Mouse (Mus musculus): ENCODE results near the gene Tmem177. TPM values are rescaled to one million over a fixed set of nuclear protein-coding genes. Genes with fewer than 3 reads are reported as not detected.

Tmem177 gene
- polyA plus RNA-seq, 1 experiment from 2014 or later: 8.3 TPM

DNA sequence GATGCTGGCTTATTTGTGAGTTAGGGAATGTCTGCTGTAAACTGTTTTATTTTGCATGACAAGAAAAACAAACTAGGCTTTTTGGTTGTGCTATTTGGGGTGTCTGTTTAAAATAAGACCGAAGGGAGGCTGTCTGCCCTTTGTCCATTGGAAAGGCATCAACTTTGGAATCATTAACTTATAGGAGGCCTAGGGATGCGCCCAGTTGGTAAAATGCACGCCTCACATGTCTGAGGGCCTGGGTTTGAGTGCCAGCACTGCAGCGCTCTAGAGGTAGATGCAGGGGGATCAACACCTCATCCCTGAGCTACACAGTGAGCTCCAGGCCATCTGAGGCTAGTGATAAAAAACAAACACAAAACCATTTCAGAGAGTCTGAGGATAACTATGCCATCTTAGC lies 35.5 kb downstream of the Tmem177 start:
- H3K4me3 ChIP-seq (ENCODE audit: low read depth, low read length): no peak overlapping the region
- no peaks in the 10 kb centered on the region for H3K27me3 ChIP-seq (replicated peaks; ENCODE audit: control insufficient read depth, insufficient read depth, low read length)
- H3K36me3 ChIP-seq (ENCODE audit: control insufficient read depth, insufficient read depth, low read length): no peaks in the 10 kb centered on the region
- no peak for ATAC-seq (replicated peaks; ENCODE audit: low FRiP score, low TSS enrichment, low read depth)
- no peak overlapping the region for H3K27ac ChIP-seq (ENCODE audit: low read depth)
- DNase-seq (ENCODE audit: low spot score): no peak
- no peaks in the 10 kb centered on the region for H3K4me1 ChIP-seq (replicated peaks; ENCODE audit: control insufficient read depth, insufficient read depth, low read length)
- WGBS: 81% methylated on average over 4 of the region's 4 CpGs
- no peak overlapping the region for H3K4me2 ChIP-seq (ENCODE audit: low read length)
- no peaks in the 10 kb centered on the region for H3K9me3 ChIP-seq (ENCODE audit: control insufficient read depth, low read length)
- H3K9ac ChIP-seq (ENCODE audit: low read length): no peak overlapping the region

DNA sequence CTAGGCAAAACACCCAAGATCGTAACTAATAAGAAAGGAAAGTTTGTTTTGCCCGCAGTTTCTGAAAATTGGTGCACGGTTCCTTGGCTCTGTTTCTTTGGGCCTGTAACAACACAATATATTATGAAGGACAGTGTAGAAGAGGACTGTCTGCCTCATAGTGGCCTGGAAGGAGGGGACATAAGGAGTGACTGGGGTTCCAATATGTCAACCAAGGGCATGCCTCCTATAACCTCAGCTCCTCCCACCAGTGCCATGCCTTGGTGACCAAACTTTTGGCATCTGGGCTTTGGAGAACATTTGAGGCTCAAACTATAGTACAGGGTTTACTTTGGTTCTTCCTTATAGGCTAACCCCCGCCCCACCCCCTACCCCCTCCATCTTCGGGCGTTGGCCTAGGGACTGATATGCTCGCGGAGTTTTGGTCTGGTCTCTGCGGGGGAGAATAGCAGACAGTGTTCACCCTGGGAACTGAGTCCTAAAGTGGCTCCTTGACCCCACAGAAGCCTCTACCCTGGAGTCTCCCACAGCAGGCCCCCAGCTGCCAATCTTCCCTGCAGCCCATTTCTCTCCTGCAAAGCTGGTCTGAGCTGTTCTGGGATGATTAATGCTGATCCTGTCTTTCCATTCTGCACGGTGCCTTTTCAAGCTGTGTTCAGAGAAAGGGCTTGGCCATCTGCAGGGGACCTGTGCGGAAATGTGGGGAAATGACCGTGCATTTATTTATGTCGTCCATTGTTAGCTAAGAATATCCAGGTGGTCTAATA lies 44.4 kb downstream of the Tmem177 start:
- Histone ChIP-seq H3K9me3 (ENCODE audit: control insufficient read depth, low read length) (no peaks in the 10 kb centered on the region), H3K27ac (ENCODE audit: low read depth) (no peak overlapping the region), H3K4me1 (replicated peaks; ENCODE audit: control insufficient read depth, insufficient read depth, low read length) (no peaks in the 10 kb centered on the region), H3K9ac (ENCODE audit: low read length) (no peak overlapping the region), H3K27me3 (replicated peaks; ENCODE audit: control insufficient read depth, insufficient read depth, low read length) (no peaks in the 10 kb centered on the region), H3K4me3 (ENCODE audit: low read depth, low read length) (no peak overlapping the region), H3K36me3 (ENCODE audit: control insufficient read depth, insufficient read depth, low read length) (no peaks in the 10 kb centered on the region), H3K4me2 (ENCODE audit: low read length) (no peak overlapping the region)
- WGBS: 73% methylated on average over 13 of the region's 13 CpGs
- no peak for ATAC-seq (replicated peaks; ENCODE audit: low FRiP score, low TSS enrichment, low read depth)
- DNase-seq (ENCODE audit: low spot score): no peak

DNA sequence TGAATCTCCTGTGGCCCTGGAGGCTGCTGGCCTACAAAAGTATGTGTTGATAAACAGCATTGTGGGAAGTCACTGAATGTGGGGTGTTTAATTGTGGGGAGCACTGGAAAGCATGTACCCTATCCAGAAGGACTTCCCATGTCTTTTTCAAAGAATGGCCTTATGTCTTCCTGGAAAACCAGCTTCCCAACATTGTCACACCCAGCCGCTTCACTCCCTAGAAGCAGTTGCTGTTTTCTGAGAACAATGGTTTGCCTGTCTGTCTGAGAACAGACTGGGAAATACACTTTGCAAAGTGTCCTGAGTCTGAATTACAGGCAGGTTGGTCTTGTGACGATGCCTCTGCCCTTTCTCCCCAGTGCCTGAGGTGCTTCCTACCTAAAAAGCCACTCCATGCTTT lies 45.7 kb downstream of the Tmem177 start:
- Histone ChIP-seq H3K9me3 (ENCODE audit: control insufficient read depth, low read length) (no peaks in the 10 kb centered on the region), H3K4me3 (ENCODE audit: low read depth, low read length) (no peak overlapping the region), H3K36me3 (ENCODE audit: control insufficient read depth, insufficient read depth, low read length) (no peaks in the 10 kb centered on the region), H3K4me1 (replicated peaks; ENCODE audit: control insufficient read depth, insufficient read depth, low read length) (no peaks in the 10 kb centered on the region), H3K9ac (ENCODE audit: low read length) (no peak overlapping the region), H3K27me3 (replicated peaks; ENCODE audit: control insufficient read depth, insufficient read depth, low read length) (no peaks in the 10 kb centered on the region), H3K27ac (ENCODE audit: low read depth) (no peak overlapping the region), H3K4me2 (ENCODE audit: low read length) (no peak overlapping the region)
- ATAC-seq (replicated peaks; ENCODE audit: low FRiP score, low TSS enrichment, low read depth) (no peak), DNase-seq (ENCODE audit: low spot score) (no peak)
- WGBS: 68% methylated on average over 2 of the region's 2 CpGs

DNA sequence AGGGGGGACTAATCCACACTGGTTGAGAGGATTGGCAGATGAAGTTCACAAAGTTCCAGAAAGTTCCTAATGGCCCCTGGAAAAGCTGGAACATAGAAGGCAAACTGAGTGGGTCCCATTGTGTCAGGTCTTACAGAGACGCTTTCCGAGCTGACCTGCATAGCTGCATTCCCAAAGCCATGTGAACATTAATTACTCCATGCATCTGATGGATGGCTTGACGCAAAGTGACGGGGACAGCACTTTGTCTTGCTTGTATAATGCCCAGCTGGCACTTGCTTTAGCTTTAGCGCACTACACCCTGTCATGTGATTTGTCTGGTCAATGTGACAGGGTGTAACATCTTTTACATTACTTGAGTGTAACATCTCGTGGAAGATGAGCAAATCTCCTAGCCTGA lies 47.7 kb downstream of the Tmem177 start:
- H3K27ac ChIP-seq (ENCODE audit: low read depth): no peak overlapping the region
- DNase-seq (ENCODE audit: low spot score) (no peak), ATAC-seq (replicated peaks; ENCODE audit: low FRiP score, low TSS enrichment, low read depth) (no peak)
- H3K27me3 ChIP-seq (replicated peaks; ENCODE audit: control insufficient read depth, insufficient read depth, low read length): no peaks in the 10 kb centered on the region
- H3K9ac ChIP-seq (ENCODE audit: low read length): no peak overlapping the region
- H3K36me3 ChIP-seq (ENCODE audit: control insufficient read depth, insufficient read depth, low read length): no peaks in the 10 kb centered on the region
- no peak overlapping the region for H3K4me3 ChIP-seq (ENCODE audit: low read depth, low read length)
- no peaks in the 10 kb centered on the region for H3K9me3 ChIP-seq (ENCODE audit: control insufficient read depth, low read length)
- H3K4me1 ChIP-seq (replicated peaks; ENCODE audit: control insufficient read depth, insufficient read depth, low read length): no peaks in the 10 kb centered on the region
- no peak overlapping the region for H3K4me2 ChIP-seq (ENCODE audit: low read length)
- 76% methylated on average over 6 of the region's 6 CpGs for WGBS

DNA sequence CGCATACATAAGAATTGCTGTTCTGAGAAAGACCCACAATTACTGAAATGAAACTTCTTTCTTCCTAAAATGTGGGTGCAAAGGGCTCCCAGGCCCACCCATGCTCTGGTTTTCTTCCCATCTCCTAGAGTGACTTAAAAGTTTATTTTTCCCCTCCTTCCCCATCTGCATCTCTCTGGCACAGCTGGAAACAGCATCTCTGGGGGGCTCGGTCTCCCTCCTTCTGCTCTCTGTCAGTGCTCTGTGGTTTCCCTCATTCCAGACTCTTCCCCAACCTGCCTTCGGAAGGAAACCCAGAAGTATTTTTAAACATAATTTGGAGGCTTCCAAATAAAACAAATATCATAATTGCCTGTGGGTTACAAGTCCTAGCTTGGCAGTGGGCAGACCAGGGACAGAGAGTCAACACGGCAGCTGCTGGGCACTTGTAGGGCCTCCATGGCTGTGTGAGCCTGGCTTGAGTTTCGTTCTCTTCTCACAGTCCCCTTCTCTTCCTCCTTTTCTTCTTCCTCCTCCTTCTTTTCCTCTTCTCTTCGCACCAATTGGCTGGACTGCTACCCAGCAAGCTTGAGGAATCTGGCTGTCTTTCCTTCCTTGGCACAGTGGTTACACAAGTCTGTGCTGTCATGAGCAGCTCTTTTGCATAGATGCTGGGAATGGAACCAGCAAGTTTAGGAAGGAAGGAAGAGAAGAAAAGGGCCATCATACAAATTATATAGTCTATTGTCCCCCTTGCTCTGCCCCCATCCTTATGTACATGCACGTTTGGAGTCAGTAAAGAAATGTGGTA lies 49.3 kb downstream of the Tmem177 start:
- DNase-seq (ENCODE audit: low spot score) (no peak), ATAC-seq (replicated peaks; ENCODE audit: low FRiP score, low TSS enrichment, low read depth) (no peak)
- Histone ChIP-seq H3K4me3 (ENCODE audit: low read depth, low read length) (no peak overlapping the region), H3K27me3 (replicated peaks; ENCODE audit: control insufficient read depth, insufficient read depth, low read length) (no peaks in the 10 kb centered on the region), H3K36me3 (ENCODE audit: control insufficient read depth, insufficient read depth, low read length) (no peaks in the 10 kb centered on the region), H3K27ac (ENCODE audit: low read depth) (no peak overlapping the region), H3K9ac (ENCODE audit: low read length) (no peak overlapping the region), H3K4me1 (replicated peaks; ENCODE audit: control insufficient read depth, insufficient read depth, low read length) (no peaks in the 10 kb centered on the region), H3K4me2 (ENCODE audit: low read length) (no peak overlapping the region), H3K9me3 (ENCODE audit: control insufficient read depth, low read length) (no peaks in the 10 kb centered on the region)
- WGBS: 68% methylated on average over 7 of the region's 7 CpGs

DNA sequence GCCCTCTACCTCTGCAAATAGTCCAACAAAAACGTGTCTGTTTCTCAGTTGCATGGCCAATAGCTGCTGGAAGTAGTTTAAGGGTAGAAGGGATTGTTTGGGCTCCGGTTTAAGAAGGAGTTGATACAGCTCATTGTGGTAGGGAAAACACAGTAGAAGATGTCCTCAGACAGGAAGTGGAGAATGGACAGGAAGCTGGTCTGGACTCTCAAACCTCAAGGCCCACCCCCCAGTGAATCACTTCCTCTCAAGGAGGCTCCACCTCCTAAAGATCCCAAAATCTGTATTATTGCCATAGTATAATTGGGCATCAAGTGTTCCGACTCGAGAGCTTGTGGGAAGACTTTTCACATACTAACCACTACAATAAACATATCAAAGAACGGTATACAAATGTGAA lies 53.4 kb downstream of the Tmem177 start:
- Histone ChIP-seq H3K4me1 (replicated peaks; ENCODE audit: control insufficient read depth, insufficient read depth, low read length) (no peaks in the 10 kb centered on the region), H3K27ac (ENCODE audit: low read depth) (no peak overlapping the region), H3K9me3 (ENCODE audit: control insufficient read depth, low read length) (0 out of 2 replicates have a peak, but pooled peaks cover 2% of the 10 kb centered on the region), H3K4me2 (ENCODE audit: low read length) (no peak overlapping the region), H3K9ac (ENCODE audit: low read length) (no peak overlapping the region), H3K36me3 (ENCODE audit: control insufficient read depth, insufficient read depth, low read length) (no peaks in the 10 kb centered on the region), H3K4me3 (ENCODE audit: low read depth, low read length) (no peak overlapping the region), H3K27me3 (replicated peaks; ENCODE audit: control insufficient read depth, insufficient read depth, low read length) (no peaks in the 10 kb centered on the region)
- DNase-seq (ENCODE audit: low spot score): no peak
- ATAC-seq (replicated peaks; ENCODE audit: low FRiP score, low TSS enrichment, low read depth): no peak
- 85% methylated on average over 5 of the region's 5 CpGs for WGBS

Other genes starting within 250 kb of the Tmem177 start
- 7.2 and 10.4 TPM in 2 replicates for gene Ptpn4, start 75.6 kb downstream of the Tmem177 start, polyA plus RNA-seq (2014; fragmentation: Nextera tagmentation; extraction: Ambion mirVana)
- gene Cfap221, start 84.0 kb upstream of the Tmem177 start, polyA plus RNA-seq (2014; fragmentation: Nextera tagmentation; extraction: Ambion mirVana): 0.18 TPM in 1 of 2 replicates, not detected in the other
- gene Sctr, start 93.7 kb upstream of the Tmem177 start, polyA plus RNA-seq (2014; fragmentation: Nextera tagmentation; extraction: Ambion mirVana): 1.3 and 1.4 TPM in 2 replicates
- 12.4 and 17.6 TPM in 2 replicates for gene Tmem37, start 160.9 kb upstream of the Tmem177 start, polyA plus RNA-seq (2014; fragmentation: Nextera tagmentation; extraction: Ambion mirVana)
- gene Dbi, start 207.9 kb upstream of the Tmem177 start, polyA plus RNA-seq (2014; fragmentation: Nextera tagmentation; extraction: Ambion mirVana): 752 and 816 TPM in 2 replicates
- 17.3 and 21.3 TPM in 2 replicates for gene 3110009E18Rik, start 208.0 kb upstream of the Tmem177 start, polyA plus RNA-seq (2014; fragmentation: Nextera tagmentation; extraction: Ambion mirVana)